Mouse (Mus musculus) thymus, postnatal 10 days (tissue): ENCODE results near the gene Gpn3.

Experiments used
- DNase-seq, 2 experiments: peaks; one replicate each; pipeline ENCODE4 v3.0.0; 2021; ENCODE audit warnings: low spot score in 2 of 2

Gpn3 gene

GRCm38 (mm10) chr5:122371591-122372191 is at the start of gene Gpn3:
Gene Gpn3 (plus strand): TSS chr5:122371876.
- peak in 1 of 2 experiments; percentile 70 for DNase-seq

GRCm38 (mm10) chr5:122323523-122323922 is 48.2 kb upstream of the Gpn3 start:
- no peak for DNase-seq

GRCm38 (mm10) chr5:122324608-122325431 is 46.9 kb upstream of the Gpn3 start:
- DNase-seq, result no peak

GRCm38 (mm10) chr5:122325477-122325876 is 46.2 kb upstream of the Gpn3 start:
- no peak for DNase-seq

GRCm38 (mm10) chr5:122327283-122327682 is 44.4 kb upstream of the Gpn3 start:
- DNase-seq, result no peak

- no peak for DNase-seq
These were observed 41.4 kb upstream of the Gpn3 start for GRCm38 (mm10) chr5:122330269-122330668.

GRCm38 (mm10) chr5:122334682-122335081 is 37.0 kb upstream of the Gpn3 start:
- DNase-seq, result peak; percentile 44 to 55

GRCm38 (mm10) chr5:122336554-122337294 is 35.0 kb upstream of the Gpn3 start:
- no peak for DNase-seq

GRCm38 (mm10) chr5:122342874-122343273 is 28.8 kb upstream of the Gpn3 start:
- DNase-seq, result no peak

- DNase-seq, result no peak
These were observed 27.9 kb upstream of the Gpn3 start for GRCm38 (mm10) chr5:122343768-122344167.

GRCm38 (mm10) chr5:122344260-122344659 is 27.4 kb upstream of the Gpn3 start:
- DNase-seq, result peak; percentile 74 to 91

- peak in 1 of 2 experiments; percentile 17 for DNase-seq
These were observed 25.9 kb upstream of the Gpn3 start for GRCm38 (mm10) chr5:122345777-122346176.

- peak; percentile 98 to 99 for DNase-seq
These were observed 17.7 kb upstream of the Gpn3 start, which contains the start of the genes Rad9b and Vps29 for GRCm38 (mm10) chr5:122353807-122354491. Gene Rad9b (minus strand): TSS chr5:122354233. Gene Vps29 (plus strand): TSS chr5:122354369.

GRCm38 (mm10) chr5:122354492-122355067 is 17.1 kb upstream of the Gpn3 start:
- DNase-seq, result no peak

- DNase-seq, result peak; percentile 99
These were observed 605 bp downstream of the Gpn3 start, which contains the start of gene Fam216a for GRCm38 (mm10) chr5:122372192-122372769. Gene Fam216a (minus strand): TSS chr5:122372364.

GRCm38 (mm10) chr5:122372878-122373277 is 1.2 kb downstream of the Gpn3 start:
- DNase-seq, result no peak

GRCm38 (mm10) chr5:122377101-122377833 is 5.6 kb downstream of the Gpn3 start:
- DNase-seq, result no peak

- no peak for DNase-seq
These were observed 6.5 kb downstream of the Gpn3 start for GRCm38 (mm10) chr5:122378171-122378570.

GRCm38 (mm10) chr5:122379374-122380155 is 7.9 kb downstream of the Gpn3 start:
- peak; percentile 41 to 79 for DNase-seq
